Mouse (Mus musculus) thymus, adult 2 months (tissue): ENCODE measurements around the gene Esd. TPM values are rescaled to one million over a fixed set of nuclear protein-coding genes. Genes with fewer than 3 reads are reported as not detected.

ENCODE experiments used
- DNase-seq: peaks from one replicate; pipeline ENCODE4 v3.0.0; 2021
- H3K27ac ChIP-seq: fragments of 200-500 bp; 2 replicates; pipeline ENCODE4 v1.5.1; 2012; ENCODE audit warnings: low read length, control low read depth; ENCODE audit not compliant: control insufficient read depth, insufficient read depth
- H3K27me3 ChIP-seq: fragments of 200-500 bp; 2 replicates; pipeline ENCODE4 v1.6.1; 2012; ENCODE audit warnings: mild to moderate bottlenecking, low read length, moderate library complexity, mixed read lengths; ENCODE audit not compliant: control insufficient read depth, insufficient read depth
- H3K36me3 ChIP-seq: fragments of 200-500 bp; 2 replicates; pipeline ENCODE4 v1.6.1; 2012; ENCODE audit warnings: mild to moderate bottlenecking, low read length, moderate library complexity; ENCODE audit not compliant: control insufficient read depth, insufficient read depth
- H3K4me1 ChIP-seq: fragments of 200-500 bp; replicated peaks from 2 replicates; pipeline ENCODE4 v1.6.1; 2012; ENCODE audit warnings: low read length; ENCODE audit not compliant: control insufficient read depth, insufficient read depth
- H3K4me3 ChIP-seq: fragments of 200-500 bp; 2 replicates; pipeline ENCODE4 v1.5.1; 2012; ENCODE audit warnings: mild to moderate bottlenecking, low read length, control low read depth, moderate library complexity; ENCODE audit not compliant: control insufficient read depth, insufficient read depth
- CTCF ChIP-seq: fragments of 200-500 bp; IDR thresholded peaks from 2 replicates; pipeline ENCODE4 v1.5.1; 2012; ENCODE audit warnings: mild to moderate bottlenecking, control low read depth, low read length, moderate library complexity, borderline replicate concordance; ENCODE audit not compliant: control insufficient read depth, poor library complexity, insufficient read depth; ENCODE audit errors: extremely low read depth
- POLR2A ChIP-seq: fragments of 200-500 bp; IDR thresholded peaks from 2 replicates; pipeline ENCODE4 v1.6.1; 2012; ENCODE audit warnings: mild to moderate bottlenecking, low read length, control low read depth, moderate library complexity; ENCODE audit not compliant: control insufficient read depth, poor library complexity, insufficient read depth; ENCODE audit errors: extremely low read depth
- WGBS: fragments of 180-500 bp; shearing (Covaris S2); methylation state at CpG from one replicate; pipeline ENCODE4 v1.1.7; 2018; 5-methylcytosine and 5-hydroxymethylcytosine counted together
- polyA plus RNA-seq: library from polyadenylated mRNA; depleted of rRNA; stranded (reverse); fragments of >200 nt; gene quantifications from 2 replicates; pipeline ENCODE4 v1.2.3, GENCODE M21; 2012

Esd gene
- polyA plus RNA-seq, 1 experiment = 46.1 TPM

DNA sequence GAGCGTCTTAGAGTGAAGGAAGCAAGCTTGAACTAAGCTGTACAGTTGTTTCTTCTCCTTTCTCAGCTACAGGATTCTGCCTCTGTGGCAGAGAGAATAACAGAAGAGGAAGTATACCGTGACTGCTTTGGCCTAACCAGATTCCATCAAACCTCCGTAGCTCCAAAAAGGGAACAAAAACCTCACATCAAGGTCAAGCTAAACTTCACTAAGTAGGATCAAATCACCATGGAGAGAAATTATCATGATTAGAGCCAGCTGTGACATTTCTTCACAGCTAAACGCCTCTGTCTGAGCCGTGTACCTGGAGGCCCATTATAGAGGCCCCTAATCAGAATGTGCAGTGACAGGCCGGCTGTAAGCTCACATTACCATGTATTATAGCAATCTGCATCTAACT is 28.2 kb upstream of the Esd start:
- TF ChIP-seq CTCF = no peak
- TF ChIP-seq POLR2A = no peak
- Histone ChIP-seq H3K36me3 (no peaks in the 10 kb centered on the region), H3K4me1 (0 out of 2 replicates have a peak, but pooled peaks cover 2% of the 10 kb centered on the region), H3K4me3 (no peak overlapping the region), H3K27me3 (no peaks in the 10 kb centered on the region), H3K27ac (no peak overlapping the region)
- 28% methylated on average over 6 of the region's 6 CpGs for WGBS
- DNase-seq = no peak

DNA sequence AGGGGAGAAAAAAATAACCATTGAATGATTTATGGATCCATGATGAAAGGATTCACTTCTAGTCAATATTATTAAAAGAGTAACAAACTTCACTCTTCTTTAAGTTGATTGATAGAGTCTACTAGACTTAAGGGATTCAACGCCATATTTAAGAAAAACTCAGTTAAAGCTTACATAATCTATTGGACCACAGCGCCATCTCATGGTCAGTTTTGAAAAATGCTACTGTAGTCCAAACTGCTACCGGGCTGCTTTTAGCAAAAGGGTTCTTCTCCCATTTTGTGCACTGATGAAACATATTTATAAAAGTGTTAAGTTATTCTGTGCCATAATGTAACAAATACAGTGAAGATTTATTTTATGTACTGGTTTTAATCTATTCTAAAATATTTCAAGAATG is 23.0 kb upstream of the Esd start:
- TF ChIP-seq CTCF = no peak
- TF ChIP-seq POLR2A = no peak
- DNase-seq = peak; percentile 21
- Histone ChIP-seq H3K4me3 (no peak overlapping the region), H3K36me3 (no peaks in the 10 kb centered on the region), H3K27ac (no peak overlapping the region), H3K27me3 (no peaks in the 10 kb centered on the region), H3K4me1 (no peaks in the 10 kb centered on the region)
- 12% methylated on average over 3 of the region's 3 CpGs for WGBS

DNA sequence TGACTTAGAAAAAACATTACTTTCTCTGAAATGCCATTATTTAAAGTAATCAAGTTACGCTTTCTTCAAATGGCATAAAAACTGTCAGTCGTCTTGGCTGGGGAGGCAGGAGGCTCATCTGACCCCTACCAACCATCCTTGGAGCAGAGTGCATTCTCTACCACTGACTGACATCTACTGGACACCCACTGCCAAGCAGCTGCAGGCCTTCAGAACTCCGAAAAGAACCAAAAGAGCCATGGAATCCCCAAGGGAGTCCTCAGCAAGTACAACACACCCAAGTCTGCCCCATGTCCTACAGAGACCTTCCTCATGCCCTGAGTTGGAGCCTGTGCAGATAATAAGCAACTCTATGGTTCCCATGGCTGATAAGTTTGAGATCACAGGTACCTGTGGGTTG is 8.6 kb upstream of the Esd start:
- Histone ChIP-seq H3K27me3 (no peaks in the 10 kb centered on the region), H3K36me3 (no peaks in the 10 kb centered on the region), H3K4me3 (no peak overlapping the region), H3K27ac (no peak overlapping the region), H3K4me1 (no peaks in the 10 kb centered on the region)
- no peak for TF ChIP-seq CTCF
- no peak for TF ChIP-seq POLR2A
- WGBS = 86% methylated on average over 3 of the region's 3 CpGs
- no peak for DNase-seq

DNA sequence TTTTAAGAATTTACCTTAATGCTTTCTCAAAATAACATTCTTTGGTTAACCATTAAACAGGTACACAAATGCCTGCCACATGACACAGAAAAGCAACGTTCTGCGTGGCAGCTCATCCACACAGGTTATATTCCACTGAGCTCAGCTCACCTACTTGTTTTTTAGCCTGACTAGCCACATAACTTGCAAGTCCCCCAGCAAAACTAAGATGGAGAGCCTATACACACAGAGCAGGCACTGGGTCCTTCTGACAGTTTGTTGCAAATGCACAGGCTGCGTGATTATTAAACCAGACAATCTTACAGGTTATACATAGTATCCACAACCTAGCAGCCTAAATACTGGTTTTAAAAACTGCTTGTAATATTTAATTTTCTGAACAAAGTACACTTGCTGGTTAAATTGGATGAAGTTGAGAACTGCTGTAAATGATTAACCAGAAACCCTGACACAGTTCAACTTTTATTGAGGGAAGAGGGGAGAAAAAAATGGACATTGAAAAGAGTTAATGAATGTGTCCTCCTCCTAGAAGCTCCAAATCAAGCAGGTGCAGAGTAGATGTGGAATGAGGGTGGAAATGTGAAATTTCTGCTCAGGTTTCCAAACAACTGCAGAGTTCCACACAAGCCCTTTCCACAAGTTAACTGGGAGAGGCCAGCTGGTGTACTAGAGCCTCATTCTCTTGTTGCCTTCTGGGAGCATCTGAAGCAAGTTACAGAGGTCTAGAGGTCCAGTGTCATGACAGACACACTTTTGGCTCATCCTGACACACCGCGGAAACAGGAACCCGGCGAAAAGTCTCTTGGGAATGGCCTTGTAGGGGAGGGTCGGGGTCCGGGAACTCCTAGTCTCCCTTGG is 647 bp upstream of the Esd start:
- peaks cover under 1% of the 10 kb centered on the region; the same call in 1 of the 2 replicates for H3K36me3 ChIP-seq
- peaks cover 4% of the 10 kb centered on the region; the same call in 1 of the 2 replicates for H3K4me1 ChIP-seq
- WGBS = 33% methylated on average over 9 of the region's 9 CpGs
- TF ChIP-seq POLR2A = no peak
- TF ChIP-seq CTCF = no peak
- H3K4me3 ChIP-seq = peak overlapping the region; percentile 30
- DNase-seq = no peak
- no peaks in the 10 kb centered on the region for H3K27me3 ChIP-seq
- no peak overlapping the region for H3K27ac ChIP-seq

DNA sequence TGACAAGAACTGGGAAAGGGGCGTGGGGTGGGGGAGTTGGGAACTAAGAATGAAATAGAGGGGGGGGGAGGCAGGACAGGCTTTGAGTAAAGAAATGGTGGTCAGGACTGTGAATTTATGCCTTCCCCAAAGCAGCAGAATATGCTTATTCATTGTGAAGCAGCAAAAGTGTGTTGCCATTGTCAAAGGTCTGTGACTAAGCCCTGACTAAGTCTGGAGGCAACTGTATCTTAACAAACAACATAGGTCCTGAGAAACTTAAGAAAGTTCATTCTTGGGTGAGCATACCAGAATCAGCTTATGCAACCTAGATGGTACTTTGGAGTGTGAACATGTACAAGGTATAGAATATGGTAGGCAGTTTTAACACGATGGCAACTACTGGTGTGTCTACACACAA is 1.3 kb downstream of the Esd start:
- Histone ChIP-seq H3K27ac (no peak overlapping the region), H3K36me3 (peaks cover 13% of the 10 kb centered on the region), H3K4me1 (peaks cover 4% of the 10 kb centered on the region; the same call in 1 of the 2 replicates), H3K27me3 (no peaks in the 10 kb centered on the region), H3K4me3 (no peak overlapping the region)
- no peak for DNase-seq
- TF ChIP-seq POLR2A (no peak), CTCF (no peak)
- 89% methylated on average over 2 of the region's 2 CpGs for WGBS

DNA sequence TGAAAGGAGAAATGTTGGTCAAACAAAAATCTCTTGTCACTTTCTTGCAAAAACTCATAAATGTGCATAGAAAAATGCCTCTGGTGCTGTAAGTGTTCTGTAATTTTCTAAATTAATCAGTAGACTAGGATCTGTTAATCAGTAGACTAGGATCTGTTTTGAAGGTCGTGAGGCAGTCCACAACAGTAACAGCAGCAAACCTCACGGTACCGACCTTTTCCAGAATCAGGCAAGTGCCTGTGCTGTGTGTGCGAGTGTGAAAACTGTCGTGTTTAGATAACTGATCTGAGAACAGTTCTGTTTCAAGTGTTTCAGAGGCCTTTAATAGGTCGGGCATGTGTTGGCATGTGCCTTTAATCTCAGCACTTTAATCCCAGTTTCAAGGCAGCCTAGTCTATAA is 3.4 kb downstream of the Esd start:
- Histone ChIP-seq H3K27ac (no peak overlapping the region), H3K36me3 (peaks cover 33% of the 10 kb centered on the region), H3K4me3 (no peak overlapping the region), H3K27me3 (no peaks in the 10 kb centered on the region), H3K4me1 (peaks cover 4% of the 10 kb centered on the region; the same call in 1 of the 2 replicates)
- 92% methylated on average over 6 of the region's 6 CpGs for WGBS
- DNase-seq = no peak
- TF ChIP-seq POLR2A = no peak
- no peak for TF ChIP-seq CTCF
